Mouse (Mus musculus): ENCODE data around the gene Plcl2.
"Not testable (repeated sequence)": the region's sequence is repeated elsewhere in the genome, so short reads cannot be mapped to it uniquely, and the experiment has no call there.

The Plcl2 gene

GRCm38 (mm10) chr17:50530089-50530488 is 20.9 kb downstream of the Plcl2 start:
- DNase-seq (ENCODE audit: low read depth, low spot score) = no peak

DNA sequence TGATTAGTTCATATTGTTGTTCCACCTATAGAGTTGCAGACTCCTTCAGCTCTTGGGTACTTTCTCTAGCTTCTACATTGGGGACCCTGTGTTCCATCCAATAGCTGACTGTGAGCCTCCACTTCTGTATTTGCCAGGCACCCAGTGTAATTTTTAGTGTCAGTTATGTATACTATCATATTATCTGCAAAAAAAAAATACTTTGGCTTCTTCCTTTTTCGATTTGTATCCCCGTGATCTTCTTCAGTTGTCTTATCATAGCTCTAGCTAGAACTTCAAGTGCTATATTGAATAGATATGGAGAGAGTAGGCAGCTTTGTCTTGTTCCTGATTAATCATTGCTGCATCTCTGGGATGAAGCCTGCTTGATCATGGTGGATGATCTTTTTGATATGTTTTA is 25.7 kb downstream of the Plcl2 start:
- not testable (repeated sequence) for DNase-seq (ENCODE audit: low read depth, low spot score)

DNA sequence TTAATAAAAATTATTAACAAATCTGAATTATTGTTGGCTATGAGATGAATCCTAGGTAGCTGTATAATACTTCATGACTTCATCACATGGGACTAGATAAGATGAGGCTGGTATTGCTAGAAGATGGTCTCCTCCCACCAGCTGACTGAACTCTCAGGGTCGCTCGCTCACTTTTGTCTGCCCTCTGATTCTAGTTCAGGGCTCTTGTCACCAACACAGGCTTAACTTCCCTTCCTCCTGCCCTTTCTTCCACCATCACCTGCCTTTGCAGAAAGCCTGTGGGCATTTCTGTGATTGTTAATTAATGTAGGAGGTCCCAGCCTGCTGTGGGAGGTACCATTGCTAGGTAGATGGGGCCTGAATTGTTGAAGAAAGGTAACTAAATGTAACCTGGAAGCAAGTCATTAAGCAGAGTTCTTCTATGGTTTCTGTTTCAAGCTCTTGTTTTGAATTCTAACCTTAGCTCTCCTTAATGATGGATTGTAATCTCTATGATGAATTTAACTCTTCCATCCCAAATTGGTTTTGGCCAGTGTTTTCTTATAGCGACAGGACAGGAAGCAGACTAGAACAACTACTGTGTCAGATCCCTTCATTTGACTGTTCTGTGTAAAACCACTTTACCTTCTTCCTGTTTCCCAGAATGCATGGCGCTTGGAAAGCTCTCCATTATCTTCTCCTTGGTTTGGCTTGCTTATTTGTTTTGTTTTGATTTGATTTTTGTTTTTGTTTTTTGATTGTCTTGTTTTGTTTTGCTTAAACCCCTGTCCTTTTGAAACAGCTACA is 27.4 kb downstream of the Plcl2 start:
- no peak for DNase-seq (ENCODE audit: low read depth, low spot score)

DNA sequence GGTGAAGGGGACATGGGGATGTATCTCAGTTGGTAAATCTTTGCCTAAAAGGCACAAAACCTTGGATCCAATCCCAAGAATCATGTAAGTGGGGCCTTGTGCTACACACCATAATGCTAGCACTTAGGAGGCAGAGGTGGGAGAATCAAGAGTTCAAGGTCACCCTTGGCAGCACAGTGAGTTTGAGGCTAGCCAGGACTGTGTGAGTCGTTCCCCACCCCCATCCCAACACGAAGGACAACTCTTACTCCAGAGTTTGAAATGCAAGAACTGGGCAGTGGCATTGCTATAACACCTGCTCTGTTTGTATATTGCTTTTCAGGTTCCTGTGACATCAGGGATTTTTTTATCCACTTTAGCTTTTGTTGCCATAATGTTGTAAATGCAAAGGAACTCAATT is 28.6 kb downstream of the Plcl2 start:
- no peak for DNase-seq (ENCODE audit: low read depth, low spot score)

GRCm38 (mm10) chr17:50544860-50545259 is 35.7 kb downstream of the Plcl2 start:
- no peak for DNase-seq (ENCODE audit: low read depth, low spot score)

GRCm38 (mm10) chr17:50545274-50545673 is 36.1 kb downstream of the Plcl2 start:
- peak; percentile 80 for DNase-seq (ENCODE audit: low read depth, low spot score)

DNA sequence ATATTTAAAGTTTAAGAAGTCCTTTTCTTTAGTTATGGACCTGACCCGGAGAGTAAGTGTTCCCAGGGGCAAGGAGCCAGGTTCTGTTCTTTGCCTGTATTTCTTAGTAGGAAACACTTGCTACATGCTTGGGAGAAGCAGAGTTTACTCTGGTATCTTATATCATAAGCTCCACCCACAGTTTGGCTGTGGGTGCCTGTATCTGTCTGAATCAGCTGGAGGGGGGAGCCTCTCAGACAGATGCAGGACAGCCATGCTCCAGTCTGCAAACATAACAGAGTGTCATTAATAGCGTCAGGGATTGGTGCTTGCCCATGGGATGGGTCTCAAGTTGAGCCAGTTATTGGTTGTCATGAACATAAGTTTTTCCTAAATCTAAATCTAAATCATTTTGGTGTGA is 42.9 kb downstream of the Plcl2 start:
- DNase-seq (ENCODE audit: low read depth, low spot score) = no peak

- peak; percentile 50 for DNase-seq (ENCODE audit: low read depth, low spot score)
Observed at GRCm38 (mm10) chr17:50557566-50558238, 48.5 kb downstream of the Plcl2 start.

GRCm38 (mm10) chr17:50558239-50558625 is 49.0 kb downstream of the Plcl2 start:
- DNase-seq (ENCODE audit: low read depth, low spot score) = no peak

DNA sequence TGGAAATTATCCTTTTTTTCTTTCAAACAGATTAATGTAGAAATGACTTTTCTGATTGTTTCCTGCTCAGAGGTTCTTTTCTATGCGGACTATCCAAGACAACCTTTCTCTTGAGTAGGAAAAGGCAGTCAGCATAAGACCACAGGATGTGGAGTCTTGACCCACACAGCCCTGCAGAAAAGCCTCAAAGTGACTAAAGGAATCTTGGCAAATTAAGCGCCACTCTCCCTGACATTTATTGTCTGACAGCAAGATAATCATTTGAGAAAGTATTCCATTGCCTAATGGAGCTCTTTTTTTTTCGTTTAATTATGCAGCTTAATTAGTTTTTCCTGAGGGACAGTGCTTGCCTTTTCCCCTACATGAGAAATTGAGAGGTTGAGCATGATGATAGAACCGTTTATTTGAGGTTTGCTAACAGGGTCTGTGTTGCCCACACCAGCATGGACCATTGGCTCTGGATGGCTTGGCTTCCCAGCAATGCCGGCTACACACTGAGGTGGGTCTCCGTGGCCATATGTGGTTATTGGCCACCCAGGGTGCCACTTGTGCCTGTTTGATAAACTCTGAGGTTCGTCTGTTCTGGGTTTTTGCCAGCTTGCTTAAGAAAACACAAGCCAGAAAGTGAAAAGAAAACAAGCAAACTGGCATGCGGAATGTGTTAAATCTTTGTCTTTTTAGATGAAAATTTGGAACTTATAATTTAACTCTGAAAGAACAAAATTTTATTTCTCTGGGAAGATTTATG is 56.3 kb downstream of the Plcl2 start:
- peak; percentile 50 for DNase-seq (ENCODE audit: low read depth, low spot score)

- no peak for DNase-seq (ENCODE audit: low read depth, low spot score)
Observed at GRCm38 (mm10) chr17:50568846-50569245, 59.6 kb downstream of the Plcl2 start.

- not testable (repeated sequence) for DNase-seq (ENCODE audit: low read depth, low spot score)
Observed at GRCm38 (mm10) chr17:50570228-50570627, 61.0 kb downstream of the Plcl2 start.

- DNase-seq (ENCODE audit: low read depth, low spot score) = no peak
Observed at GRCm38 (mm10) chr17:50570681-50571398, 61.6 kb downstream of the Plcl2 start.

DNA sequence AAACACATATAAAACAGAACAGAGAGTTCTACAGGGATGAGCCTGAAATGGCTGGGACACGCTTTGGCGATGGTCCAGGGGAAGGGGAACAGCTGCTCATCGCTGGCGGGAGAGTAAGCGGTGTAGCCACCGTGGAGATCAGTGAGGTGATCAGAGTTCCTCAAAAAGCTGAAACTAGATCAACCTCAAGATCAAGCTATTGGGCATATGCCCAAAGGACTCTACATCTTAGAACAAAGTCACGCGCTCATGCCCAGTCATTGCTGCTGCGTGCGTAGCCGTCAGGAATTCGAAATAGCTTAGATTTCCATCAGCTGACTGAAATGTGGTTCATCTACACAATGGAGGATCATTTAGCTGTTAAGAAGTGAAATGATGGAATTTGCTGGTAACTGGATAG is 65.0 kb downstream of the Plcl2 start:
- peak; percentile 24 for DNase-seq (ENCODE audit: low read depth, low spot score)

GRCm38 (mm10) chr17:50580416-50580815 is 71.2 kb downstream of the Plcl2 start:
- DNase-seq (ENCODE audit: low read depth, low spot score) = no peak

GRCm38 (mm10) chr17:50586834-50587233 is 77.6 kb downstream of the Plcl2 start:
- DNase-seq (ENCODE audit: low read depth, low spot score) = peak; percentile 96

DNA sequence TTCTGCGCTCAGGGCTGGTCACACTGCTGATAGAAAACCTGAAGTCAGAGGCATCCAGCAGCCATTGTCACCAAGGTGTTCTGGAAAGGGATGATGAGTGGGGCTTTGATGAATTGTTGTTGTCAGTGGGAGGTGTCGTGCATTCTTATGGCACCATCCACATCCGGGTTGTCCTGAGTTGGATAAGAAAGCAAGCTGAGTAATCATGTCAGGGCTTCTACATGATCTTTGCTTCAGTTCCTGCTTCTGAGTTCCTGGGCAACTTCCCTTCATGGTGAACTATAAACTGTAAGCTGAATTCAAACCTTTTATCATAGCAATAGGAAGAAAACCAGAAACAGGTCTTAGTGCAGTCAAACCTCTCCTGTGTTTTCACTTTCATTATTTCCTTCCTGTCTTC is 78.7 kb downstream of the Plcl2 start:
- DNase-seq (ENCODE audit: low read depth, low spot score) = no peak

DNA sequence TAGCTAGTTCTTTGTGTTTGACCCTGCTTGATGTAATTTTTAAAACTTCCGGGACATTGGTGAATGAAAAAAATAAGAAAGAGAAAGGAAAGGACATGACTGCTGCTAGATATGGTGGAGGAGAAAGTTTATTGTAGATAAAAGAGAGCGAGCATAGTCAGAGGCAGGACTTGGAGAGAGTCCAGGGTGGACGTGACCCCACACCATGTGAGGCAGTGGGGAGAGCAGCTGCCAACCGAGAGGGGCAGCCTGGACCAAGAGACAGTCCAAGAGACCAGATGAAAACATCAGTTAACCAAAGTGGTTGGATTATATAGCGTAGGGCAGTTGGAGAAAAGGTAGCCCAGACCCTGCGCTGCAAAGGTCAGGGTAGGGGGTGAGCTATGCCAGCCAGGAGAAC is 91.0 kb downstream of the Plcl2 start:
- DNase-seq (ENCODE audit: low read depth, low spot score) = no peak

GRCm38 (mm10) chr17:50600696-50601095 is 91.5 kb downstream of the Plcl2 start:
- peak; percentile 24 for DNase-seq (ENCODE audit: low read depth, low spot score)

GRCm38 (mm10) chr17:50606890-50607289 is 97.7 kb downstream of the Plcl2 start:
- DNase-seq (ENCODE audit: low read depth, low spot score) = no peak

- DNase-seq (ENCODE audit: low read depth, low spot score) = no peak
Observed at GRCm38 (mm10) chr17:50609908-50610307, 100.7 kb downstream of the Plcl2 start.

Data from brain, adult 2 months (tissue).